Mouse (Mus musculus): ENCODE data around the gene Fam107a.
"Not testable (repeated sequence)": the region's sequence is repeated elsewhere in the genome, so short reads cannot be mapped to it uniquely, and the experiment has no call there.

Gene Fam107a

DNA sequence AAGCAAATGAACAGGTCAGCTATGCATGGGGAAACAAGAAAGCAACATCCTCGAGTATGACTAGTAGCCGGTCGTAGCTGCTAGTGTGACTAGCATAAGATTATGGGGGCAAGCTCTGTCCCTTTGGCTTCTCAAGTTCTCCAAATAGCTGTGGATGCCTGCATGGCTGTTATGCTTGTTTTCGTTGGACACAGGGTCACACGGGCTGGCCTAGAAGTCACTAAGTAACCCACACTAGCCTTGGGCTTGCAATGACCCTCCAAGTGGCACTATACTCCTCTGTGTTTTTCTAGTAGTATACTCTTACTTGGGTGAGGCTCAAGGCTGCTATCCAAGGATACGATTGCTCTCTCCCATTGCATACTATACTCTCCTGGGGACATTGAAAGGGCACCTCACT lies 2.7 kb downstream of the Fam107a start:
- no peak for DNase-seq

DNA sequence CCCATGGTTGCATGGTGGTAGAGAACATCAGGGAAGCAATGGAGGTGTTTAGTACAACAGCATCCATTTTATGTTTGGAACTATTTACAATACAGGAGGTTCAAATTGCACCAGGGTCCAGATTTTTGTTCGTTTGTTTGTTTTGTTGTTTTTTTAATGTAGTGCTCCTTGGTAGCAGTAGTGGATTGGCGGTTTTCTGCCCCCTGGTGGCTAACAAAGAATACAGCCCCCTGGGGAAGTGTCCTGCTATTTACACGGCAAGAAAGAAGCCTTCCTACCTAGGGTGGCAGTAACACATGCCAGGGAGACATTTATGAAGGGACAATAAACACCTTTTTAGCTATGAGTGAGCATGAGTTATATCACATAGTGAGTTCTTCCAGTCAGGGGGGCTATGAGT lies 3.3 kb downstream of the Fam107a start:
- no peak for DNase-seq

DNA sequence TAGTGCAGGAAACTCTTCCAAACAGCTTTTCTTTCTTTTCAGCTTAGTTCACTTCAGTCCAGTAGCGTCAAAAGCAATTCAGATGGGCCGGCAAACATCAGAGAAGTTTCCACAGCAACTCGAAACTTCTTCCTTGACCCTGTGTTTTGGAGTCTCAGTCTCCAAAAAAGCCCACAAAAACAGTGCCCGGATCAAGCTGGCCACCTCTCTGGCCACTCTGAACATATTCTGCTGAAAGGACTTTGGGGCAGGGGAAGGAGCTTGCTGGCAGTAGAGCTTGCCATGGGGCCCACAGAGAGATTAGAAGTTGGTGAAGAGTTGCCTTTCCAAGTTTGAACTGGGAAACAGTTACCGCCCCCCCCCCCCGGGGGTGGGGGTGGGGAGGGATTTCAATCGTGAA lies 3.9 kb downstream of the Fam107a start:
- DNase-seq = no peak

DNA sequence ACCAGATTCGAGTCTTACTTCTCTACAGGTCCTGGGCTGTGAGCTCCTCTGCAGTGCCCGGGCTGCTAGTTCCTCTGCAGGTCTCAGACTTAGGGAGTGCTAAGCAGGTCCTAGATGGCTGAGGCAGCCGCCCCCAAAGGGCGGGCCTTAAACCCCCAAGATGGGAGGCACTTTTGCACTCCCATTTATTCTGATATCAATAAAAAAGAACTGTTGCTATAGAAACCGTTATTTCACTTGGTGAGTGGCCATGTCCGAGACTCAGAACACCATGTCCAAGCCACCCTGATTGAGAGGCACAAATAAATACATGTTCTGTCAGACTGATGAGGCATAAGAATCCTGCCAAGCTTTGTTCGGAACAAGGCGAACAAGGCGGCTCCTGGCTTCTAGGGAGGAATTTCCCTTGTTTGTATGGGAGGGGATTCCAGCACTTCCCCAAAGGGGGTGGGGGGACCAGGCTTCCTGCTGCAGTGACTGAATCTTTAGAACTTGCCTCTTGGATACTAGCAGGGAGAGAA lies 8.1 kb downstream of the Fam107a start:
- DNase-seq = no peak

DNA sequence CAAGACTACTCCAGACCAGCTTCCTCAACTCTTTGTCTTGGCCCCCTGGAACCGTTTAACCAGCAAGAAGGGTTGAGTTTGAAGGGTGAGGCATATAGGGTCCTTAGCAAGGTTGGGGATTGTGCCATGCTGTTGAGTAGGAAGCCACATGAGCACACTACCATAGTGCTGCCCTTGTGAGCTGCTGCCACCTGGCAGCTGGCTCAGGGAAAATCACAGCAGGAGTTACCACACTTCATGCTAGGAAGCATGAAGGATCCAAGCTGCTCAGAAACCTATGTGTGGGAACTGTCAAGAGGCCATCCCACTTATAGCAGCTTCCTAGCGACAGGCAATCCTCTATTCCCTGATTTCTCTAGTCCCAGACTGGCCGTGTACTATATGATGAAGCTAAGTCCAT lies 9.2 kb downstream of the Fam107a start:
- DNase-seq = no peak

DNA sequence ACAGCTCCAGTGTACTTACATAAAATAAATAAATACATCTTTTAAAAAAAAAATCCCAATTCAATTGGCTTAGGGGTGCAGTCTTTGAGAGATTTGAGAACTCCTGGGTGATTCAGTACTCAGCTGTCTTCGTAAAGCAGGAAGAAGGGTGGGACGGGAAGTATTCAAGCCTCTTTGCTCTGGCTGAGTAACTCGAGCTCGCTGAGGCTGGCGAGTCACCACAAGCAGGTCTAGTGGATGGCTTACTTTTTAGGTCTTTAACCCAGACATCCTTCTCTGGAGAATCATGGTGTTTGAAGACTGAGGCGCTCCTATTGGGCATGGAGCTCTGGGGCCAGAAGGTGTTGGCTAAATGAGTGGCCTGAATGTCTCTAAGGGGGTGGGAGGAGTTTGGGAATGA lies 10.9 kb downstream of the Fam107a start:
- no peak for DNase-seq

DNA sequence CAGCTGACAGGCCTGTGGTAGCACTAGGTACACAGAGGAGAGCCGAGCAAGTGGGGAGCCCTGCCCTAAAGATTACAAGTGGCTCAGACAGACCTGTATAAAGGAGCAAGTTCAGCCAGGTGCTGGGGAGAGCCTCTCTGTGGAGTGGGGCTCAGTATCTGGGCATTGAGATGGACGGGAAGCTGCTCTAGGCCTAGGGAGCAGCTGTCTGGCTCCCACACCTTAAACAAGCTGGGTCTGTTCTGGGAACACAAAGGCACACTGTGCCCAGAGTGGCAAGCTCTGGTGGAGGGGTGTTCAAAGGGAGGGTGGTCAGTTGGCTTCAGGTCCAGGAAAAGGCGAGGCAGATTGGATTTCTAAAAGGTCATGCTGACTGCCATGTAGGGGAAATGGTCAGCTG lies 12.8 kb downstream of the Fam107a start:
- no peak for DNase-seq

DNA sequence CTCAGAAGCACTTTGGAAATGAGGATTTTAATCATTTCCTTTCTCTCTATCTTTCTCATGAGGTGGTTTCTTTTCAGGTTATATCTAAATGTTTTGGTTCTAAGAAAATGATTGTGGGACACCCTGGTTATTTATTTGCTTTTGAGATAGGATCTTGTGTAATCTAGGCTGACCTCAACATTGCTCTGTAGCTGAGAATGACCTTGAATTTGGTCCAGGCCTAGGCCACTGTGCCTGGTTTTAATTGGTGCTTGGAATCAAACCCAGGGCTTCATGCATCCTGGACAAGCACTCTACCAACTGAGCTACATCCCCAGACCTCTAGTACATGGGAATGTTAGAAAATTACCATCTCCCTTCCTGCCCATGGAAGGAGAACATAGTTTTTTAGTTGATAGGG lies 13.7 kb downstream of the Fam107a start:
- DNase-seq = no peak

DNA sequence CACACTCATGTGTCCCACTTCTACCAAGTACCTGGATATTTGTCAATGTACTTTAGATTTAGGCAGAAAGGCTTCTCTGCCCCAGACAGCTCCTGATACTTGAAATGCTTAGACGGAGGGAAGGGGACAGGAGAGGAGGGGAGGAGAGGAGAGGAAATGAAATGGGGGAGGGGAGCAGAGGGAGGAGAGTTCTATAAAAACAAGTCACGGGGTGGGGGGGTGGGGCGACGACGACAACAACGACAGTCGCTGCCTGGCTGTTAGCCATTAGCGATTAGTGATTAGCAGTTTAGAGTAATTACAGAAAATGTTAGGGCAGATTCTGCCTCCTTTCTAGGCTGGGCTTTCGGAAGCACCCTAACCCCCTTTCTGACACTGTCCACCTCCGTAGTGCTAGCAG lies 15.1 kb downstream of the Fam107a start:
- DNase-seq = no peak

DNA sequence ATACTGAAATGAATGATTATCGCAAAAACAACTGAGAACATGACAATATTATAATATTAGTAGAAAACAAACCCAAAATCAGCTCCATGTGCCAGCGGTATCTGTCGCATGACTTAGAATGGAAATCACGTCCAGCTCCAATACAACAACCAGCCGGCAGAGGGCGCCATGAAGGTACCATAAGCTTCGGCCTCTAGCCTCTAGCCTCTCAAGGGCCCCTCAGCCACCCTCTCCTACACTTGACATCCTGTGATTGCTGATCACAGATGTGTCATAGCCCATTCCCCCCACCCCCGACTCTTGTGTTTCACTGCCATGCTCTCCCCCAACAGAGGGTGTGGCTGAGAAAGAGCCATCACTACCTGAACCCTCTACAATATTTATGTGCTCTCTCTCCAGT lies 17.5 kb downstream of the Fam107a start:
- DNase-seq = peak; percentile 37

DNA sequence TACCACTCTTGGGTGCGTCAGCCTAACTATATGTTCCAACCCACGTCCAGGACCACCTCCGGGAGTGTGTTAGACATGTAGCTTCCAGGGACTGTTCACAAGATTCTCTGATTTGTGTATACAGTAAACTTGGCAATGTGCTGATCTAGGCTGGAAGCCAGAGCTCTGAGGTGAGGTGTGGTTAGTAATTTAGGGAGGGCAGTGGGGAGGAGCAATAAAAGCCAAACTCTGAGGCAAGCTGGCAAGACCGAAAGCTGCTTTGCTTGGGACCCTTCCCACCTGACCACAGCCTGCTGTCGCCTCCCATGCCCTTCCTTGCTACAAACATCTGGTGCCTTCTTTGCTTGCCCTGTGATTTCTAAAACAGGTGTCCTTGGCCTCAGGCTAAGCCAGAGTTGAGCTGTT lies 19.9 kb downstream of the Fam107a start:
- no peak for DNase-seq

DNA sequence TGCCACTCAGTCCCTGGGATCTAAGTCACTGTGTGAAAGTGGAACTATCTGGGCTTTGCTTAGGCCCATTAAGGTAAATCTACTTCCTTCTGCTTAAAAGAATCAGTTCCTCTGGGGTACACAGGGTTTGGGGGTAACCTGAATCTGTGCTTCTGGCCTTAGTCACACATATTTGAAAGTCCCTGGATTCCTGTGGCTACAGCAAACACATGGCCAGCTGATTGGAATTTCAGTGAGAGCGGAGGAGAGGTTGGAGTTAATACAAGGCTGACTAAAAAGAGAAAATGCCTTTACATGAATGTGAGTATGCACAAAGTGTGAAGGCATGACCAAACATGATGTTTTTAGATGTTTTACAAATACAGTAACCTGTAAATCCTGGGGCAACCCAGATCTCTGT lies 23.6 kb downstream of the Fam107a start:
- no peak for DNase-seq

DNA sequence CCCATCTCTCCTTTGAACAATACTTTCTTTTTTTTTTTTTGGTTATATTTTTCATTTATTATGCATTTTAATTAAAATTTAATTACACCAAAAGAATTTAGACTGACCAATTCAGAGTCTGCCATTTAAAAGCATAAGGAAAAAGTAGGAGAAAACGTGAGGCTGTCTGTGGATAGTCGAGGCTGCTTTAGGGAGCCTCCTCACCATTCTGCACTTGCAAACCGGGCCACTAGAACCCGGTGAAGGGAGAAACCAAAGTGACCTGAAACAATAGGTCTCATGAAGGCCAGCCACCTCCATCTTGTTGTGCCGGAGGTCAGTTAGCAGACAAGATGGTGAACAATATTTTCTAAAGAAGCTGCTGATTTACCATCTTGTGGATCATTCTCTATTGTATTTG lies 31.2 kb downstream of the Fam107a start:
- DNase-seq = not testable (repeated sequence)

DNA sequence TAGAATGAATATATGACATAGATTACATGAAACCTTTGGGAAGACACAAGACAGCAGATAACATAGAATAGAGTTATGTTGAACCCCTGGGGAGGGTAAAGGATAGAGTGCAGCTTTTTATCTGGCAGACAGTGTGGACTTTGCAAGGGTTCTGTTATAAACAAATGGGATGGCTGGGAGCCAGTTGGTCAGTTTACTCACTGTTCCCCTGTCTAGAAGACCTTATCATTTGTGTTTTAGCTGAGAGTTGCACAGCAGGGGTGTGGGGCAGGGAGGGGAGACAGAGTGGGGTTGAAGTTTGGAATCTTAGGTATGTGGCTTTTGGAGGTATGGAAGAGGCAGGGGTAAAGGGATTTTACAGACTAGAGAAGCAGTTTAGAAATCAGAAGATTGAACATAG lies 34.0 kb downstream of the Fam107a start:
- no peak for DNase-seq

DNA sequence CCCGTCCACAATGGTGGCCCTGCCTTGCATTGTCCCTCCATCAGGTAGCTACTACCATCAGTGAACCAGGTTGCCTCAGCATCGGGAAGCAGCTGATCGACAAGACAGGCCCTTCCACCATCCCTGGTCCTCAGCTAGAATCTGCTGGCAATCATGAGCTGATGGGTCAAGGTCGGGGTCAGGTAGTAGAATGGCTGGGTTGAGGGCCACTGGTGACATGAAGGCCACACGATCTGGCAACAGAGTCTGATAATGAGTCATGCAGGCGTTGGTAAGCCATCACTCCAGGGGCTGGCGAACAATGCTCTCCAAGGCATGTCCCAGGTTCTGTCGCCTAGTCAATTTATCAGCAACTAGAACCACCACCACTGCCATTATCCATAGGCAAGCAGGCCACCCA lies 46.5 kb downstream of the Fam107a start:
- not testable (repeated sequence) for DNase-seq

DNA sequence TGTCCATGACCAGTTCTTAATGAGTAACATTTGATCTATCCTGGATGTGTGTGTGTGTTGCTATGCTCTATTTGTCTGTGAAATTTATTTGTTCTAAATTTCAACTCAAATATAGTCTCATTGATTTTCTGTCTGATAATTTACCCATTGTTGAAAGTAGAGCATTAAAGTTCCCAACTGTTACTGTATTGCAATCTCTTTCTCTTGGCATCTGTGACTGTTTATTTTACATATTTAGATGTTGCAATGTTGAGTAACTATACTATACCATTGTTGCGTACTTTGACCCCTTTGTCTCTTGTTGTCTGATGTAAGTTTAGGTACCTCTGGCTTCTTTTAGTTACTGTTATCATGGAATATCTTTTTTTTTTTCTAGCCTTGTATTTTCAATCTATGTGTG lies 53.4 kb downstream of the Fam107a start:
- no peak for DNase-seq

DNA sequence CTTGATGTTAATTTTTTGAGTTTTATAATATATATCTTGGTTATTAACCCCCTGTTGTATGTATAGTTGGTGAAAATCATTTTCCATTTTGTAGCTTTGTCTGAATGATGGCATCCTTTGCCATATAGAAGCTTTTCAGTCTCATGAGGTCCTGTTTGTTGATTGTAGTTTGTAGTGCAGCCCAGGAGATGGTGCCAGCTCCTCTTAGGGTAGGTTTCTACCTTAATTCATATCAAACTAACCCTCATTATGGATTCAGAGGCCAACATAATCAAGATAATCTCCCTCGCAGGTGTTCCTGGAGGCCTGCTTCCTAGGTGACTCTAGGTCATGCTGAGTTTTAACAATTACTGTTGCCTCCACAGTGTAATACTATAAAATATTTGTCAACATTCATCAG lies 55.6 kb downstream of the Fam107a start:
- DNase-seq = no peak

DNA sequence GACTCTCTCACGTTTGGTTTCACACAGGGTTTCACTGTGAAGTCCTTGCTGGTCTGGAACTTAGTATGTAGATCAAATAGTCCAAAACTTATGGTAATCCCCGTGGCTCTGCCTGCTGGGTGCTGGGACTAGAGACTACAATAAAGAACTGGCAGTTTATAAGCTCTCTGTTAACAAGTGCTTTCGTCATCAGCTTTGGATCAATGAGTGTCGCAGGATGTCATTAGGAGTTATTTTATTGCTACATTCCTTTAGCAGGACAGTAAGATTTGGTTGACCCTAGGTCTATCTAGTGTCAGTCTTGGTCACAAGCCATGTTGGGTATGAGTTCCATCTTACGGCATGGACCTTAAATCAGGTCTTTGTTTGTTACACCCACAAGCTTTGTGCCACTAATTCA lies 57.6 kb downstream of the Fam107a start:
- no peak for DNase-seq

DNA sequence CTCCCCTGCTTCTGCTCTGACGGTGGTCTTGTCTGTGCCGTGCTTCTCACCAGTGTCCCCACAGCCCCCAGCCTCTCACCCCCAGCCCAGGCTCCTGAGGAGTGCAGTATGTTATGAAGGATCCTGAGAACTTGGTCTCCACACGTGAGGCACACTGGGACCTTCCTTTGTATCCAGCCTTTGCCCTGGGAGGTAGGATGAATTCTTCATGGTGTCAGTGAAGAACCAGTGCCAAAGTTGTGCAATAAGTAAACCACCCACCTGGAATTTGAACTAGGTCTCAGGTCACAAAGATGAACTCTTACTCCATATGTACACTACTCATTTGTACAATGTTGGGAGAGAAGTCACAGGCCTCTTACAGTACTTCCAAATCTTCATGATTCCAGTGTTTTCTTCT lies 58.7 kb downstream of the Fam107a start, which contains the start of gene Acox2:
Gene Acox2, minus strand, starts transcription at position 188 of the 400 bp plus-strand sequence.
- DNase-seq = no peak

DNA sequence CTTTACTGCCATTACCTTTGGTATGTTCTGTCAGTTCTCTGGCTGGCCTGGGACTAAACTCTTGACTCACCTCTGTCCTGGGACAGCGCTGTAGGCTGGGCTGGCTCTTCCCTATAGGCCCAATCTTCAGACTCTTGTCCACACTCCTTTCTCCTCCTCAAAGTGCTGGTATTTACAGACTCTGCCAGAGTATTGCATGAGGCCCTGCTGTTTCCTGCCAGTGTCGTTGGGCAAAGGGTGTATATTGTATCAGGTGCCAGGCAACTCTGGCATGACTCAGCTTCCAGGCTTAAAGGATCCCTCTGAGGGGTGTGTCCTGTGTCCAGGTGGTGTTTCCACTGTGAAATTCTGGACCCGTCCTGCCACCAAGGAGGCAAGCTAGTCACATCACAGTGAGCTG lies 59.1 kb downstream of the Fam107a start:
- DNase-seq = no peak

DNA sequence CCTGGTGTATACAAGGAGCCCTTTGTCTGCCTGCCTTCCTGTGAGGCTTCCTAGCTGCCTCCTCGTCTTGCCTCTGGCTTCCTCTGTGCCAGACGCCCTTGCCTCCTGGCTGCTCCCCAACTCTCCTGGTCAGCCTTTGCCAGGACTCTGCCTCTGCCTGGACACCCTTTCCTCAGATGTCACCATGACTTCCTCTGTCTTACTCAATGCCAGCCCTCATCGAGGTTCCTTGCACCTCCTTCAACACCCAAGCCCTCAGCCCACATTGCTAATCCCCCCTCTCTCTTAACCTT lies 59.5 kb downstream of the Fam107a start:
- no peak for DNase-seq

DNA sequence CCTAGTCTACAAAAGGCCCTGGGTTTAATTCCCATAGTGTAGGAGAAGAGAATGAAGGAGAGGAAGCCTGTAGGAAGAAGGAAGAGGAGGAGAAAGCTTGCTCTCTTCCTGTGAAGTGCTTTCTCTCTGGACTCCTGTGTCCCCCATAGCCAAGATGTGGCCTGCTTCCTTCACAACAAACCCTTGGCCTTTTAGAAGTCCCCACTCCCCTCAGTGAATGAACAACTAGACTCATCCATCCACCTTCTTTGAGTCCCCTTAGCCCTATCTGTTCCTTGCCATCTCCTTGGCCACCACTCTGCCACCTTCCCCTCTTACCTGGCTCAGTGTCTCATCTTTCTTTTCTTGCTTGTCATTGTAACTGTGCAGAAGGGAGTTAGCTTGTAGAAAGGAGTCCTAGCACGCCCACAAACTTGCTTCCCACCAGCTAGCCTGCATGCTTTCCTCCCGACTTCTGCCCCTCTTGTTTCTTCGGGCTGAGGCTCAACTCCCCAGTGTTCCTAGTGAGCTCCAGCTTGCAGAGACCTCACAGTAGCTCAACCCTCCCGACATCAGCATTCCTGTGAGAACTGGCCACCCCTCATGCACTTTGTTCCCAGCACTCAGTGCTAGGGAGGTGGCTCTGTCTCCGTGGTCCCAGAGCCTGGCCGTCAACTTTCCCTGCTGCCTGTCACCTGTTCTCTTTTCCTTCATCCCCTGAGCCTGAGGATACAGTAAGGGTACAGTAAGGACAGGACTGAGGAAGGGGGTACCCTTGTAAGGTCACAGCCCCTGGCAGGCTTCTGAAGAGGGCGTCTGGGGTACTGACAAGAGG lies 60.1 kb downstream of the Fam107a start:
- no peak for DNase-seq

DNA sequence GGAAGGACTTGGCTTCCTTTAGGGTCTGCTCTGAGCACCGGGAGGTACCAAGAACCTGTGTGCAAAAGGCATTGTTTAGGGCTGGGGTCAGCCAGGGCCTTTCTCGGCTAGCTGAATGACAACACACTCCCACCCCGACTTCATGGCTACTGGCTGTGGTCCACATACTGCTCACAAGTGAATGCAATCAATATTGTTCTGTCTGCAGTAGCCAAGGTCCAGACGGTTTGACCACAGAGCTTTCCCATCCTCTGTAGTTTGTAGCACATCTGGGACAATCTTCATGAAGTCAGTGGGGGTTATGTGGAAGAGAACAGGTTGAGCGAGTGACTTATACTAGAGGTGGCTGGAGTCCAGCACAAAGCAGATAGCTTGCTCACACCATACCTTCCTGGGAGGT lies 60.9 kb downstream of the Fam107a start:
- no peak for DNase-seq

DNA sequence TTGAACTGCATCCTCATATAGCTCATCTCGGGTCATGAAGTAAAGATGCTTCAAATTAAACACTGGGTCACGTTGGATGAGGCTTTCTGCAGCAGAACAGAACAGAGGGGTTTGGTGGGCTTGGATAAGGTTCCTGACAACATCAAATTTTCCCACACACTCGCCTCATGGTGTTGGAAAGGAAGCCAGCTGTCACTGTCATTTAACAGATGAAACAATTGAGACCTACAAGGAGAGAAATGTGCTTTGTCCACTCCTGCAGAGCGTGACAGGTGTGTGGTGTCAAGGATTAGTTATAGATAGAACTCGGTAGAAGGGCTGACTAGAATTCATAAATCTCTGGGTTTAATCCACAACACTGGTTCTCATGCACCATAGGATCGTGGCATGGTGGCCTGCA lies 61.8 kb downstream of the Fam107a start:
- no peak for DNase-seq

DNA sequence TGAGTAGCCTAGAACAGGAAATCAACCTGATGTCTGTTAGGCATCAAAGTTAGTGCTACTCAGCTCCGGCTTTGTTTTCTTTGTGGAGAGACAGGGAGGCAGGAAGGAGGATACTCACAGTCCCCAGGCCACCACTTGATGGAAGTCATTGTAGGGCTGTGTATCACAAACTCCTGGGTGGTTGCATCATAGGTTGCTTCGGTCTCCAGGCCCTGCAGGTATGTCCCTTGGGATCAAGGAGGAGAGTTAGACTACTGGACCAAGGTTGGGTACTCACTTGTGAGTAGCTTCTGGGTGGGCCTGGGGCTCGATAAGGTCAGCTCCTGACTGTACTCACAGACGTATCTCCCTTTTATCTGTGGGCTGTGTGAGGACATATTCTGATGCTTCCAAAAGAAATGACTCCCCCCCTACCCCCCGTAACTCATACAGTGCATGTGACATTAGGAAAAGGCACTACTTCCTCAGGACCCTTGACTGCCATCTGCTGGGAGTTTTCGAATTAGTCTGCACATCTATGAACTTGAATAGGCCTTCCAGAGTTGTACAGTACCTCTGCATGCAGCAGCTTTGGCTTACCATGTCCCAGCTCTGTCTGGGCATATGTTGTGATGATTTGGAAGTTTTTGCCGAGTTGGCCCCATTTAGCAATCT lies 62.6 kb downstream of the Fam107a start:
- DNase-seq = peak; percentile 21
